21 mouse cellular contexts compared by ENCODE assay signal in genomic region chr2:38653694-38654093, GRCm38 (mm10). TPM values are rescaled to one million over a fixed set of nuclear protein-coding genes. Genes with fewer than 3 reads are reported as not detected.
DNase-seq lines count a peak whose midpoint lies in the region; TF ChIP-seq lines count a peak whose summit lies in the region.
"Had no signal": no experiment of that assay in that cellular context is flagged by ENCODE, and none has a peak within 500 bp of the region (broad histone marks: within the 10 kb centered on the region; RNA-seq: fewer than 3 reads in every experiment).

No protein-coding gene starts in this region.

- H3K9ac ChIP-seq in CH12.LX (ENCODE audit: insufficient read depth, low read depth), result no peak overlapping the region
- H3K9ac ChIP-seq: embryonic facial prominence, embryonic 15.5 days; heart, embryonic 15.5 days; hindbrain, embryonic 14.5 days; intestine, embryonic 15.5 days had no signal

- H3K79me2 ChIP-seq in CH12.LX (replicated peaks; ENCODE audit: control insufficient read depth, extremely low read depth, insufficient read depth, poor library complexity, severe bottlenecking), result no peaks in the 10 kb centered on the region
- H3K79me2 ChIP-seq in myocyte (ENCODE audit: control insufficient read depth, insufficient read depth), result no peaks in the 10 kb centered on the region

- H3K4me3 ChIP-seq in CH12.LX (replicated peaks in 1 of 3; ENCODE audit: low read depth in 2 of 3, low read length in 2 of 3, poor library complexity in 1 of 3) (no peak overlapping the region), myocyte (no peak overlapping the region)
- H3K4me3 ChIP-seq in left cerebral cortex, adult 2 months, result no peak overlapping the region
- H3K4me3 ChIP-seq: embryonic facial prominence, embryonic 15.5 days; erythroblast, embryonic 14.5 days; forebrain, embryonic 10.5 days; heart, adult 2 months; heart, embryonic 15.5 days; hindbrain, embryonic 10.5 days; intestine, embryonic 15.5 days had no signal

- H3K27me3 ChIP-seq in CH12.LX (replicated peaks), result peaks cover 7% of the 10 kb centered on the region
- no peaks in the 10 kb centered on the region for H3K27me3 ChIP-seq in myocyte (ENCODE audit: control insufficient read depth, insufficient read depth, insufficient read length)
- H3K27me3 ChIP-seq: heart, embryonic 15.5 days; intestine, embryonic 15.5 days; Patski had no signal

- no peak for TF ChIP-seq CTCF in CH12.LX (conservative IDR thresholded peaks at IDR 0.05 in 1 of 2, IDR thresholded peaks at IDR 0.05 in 1 of 2; ENCODE audit: low read depth in 2 of 2, low read length in 2 of 2)
- TF ChIP-seq CTCF in left cerebral cortex, adult 2 months (IDR thresholded peaks at IDR 0.05), result no peak

- intact Hi-C loops in left cerebral cortex, adult 2 months (cut with DNase I), result no loop called here

- TF ChIP-seq RAD21 in CH12.LX (IDR thresholded peaks at IDR 0.05; ENCODE audit: low read depth, low read length), result no peak

- no peaks in the 10 kb centered on the region for H3K36me3 ChIP-seq in CH12.LX (replicated peaks in 1 of 2; ENCODE audit: control insufficient read depth in 1 of 2, insufficient read depth in 1 of 2, low read length in 1 of 2)
- no peaks in the 10 kb centered on the region for H3K36me3 ChIP-seq in myocyte (ENCODE audit: control insufficient read depth, insufficient read depth)
- H3K36me3 ChIP-seq: embryonic facial prominence, embryonic 15.5 days; forebrain, embryonic 10.5 days; heart, embryonic 15.5 days; hindbrain, embryonic 10.5 days; intestine, embryonic 15.5 days had no signal

- dilution Hi-C loops in CH12.LX (cut with MboI; ENCODE audit: extremely low pct_ligation_motif_present, extremely low pct_unique_long_range_greater_than_20kb, low sequenced_read_pairs), result no loop called here

- peak; percentile 35 to 66 for DNase-seq in adrenal gland, postnatal 36 days
- DNase-seq in adrenal gland, postnatal 25 days, result no peak
- DNase-seq in 3T3-L1 (ENCODE audit: low read depth, low spot score), result peak; percentile 73
- DNase-seq in CH12.LX (ENCODE audit: extremely low read depth), result no peak
- no peak for DNase-seq in left cerebral cortex, adult 2 months (ENCODE audit: extremely low spot score in 1 of 2, low spot score in 2 of 2)
- no peak for DNase-seq in kidney, postnatal 4 days
- DNase-seq: cerebellum, postnatal 10 days; embryo, embryonic 11 days; gastrocnemius, postnatal 14 days; kidney, adult 18-20 months had no signal

- no peak overlapping the region for H3ac ChIP-seq in myocyte (ENCODE audit: control insufficient read depth, insufficient read length)

- H3K9me3 ChIP-seq in CH12.LX (replicated peaks; ENCODE audit: low read length), result peaks cover 6% of the 10 kb centered on the region
- H3K9me3 ChIP-seq: embryonic facial prominence, embryonic 15.5 days; forebrain, embryonic 10.5 days; heart, embryonic 15.5 days; hindbrain, embryonic 10.5 days; intestine, embryonic 15.5 days had no signal

- TF ChIP-seq EP300 in CH12.LX (IDR thresholded peaks at IDR 0.05; ENCODE audit: low read length), result no peak

- H3K4me2 ChIP-seq in CH12.LX (ENCODE audit: insufficient read depth, low read depth, poor library complexity, severe bottlenecking) (no peak overlapping the region), myocyte (ENCODE audit: low read depth) (peak overlapping the region; percentile 56)
- H3K4me2 ChIP-seq: embryonic facial prominence, embryonic 15.5 days; heart, embryonic 11.5 days; heart, embryonic 15.5 days; hindbrain, embryonic 14.5 days; intestine, embryonic 15.5 days had no signal

- TF ChIP-seq POLR2A in CH12.LX (IDR thresholded peaks at IDR 0.05; ENCODE audit: low read depth, low read length) (no peak), myocyte (IDR thresholded peaks at IDR 0.05; ENCODE audit: insufficient read length, low read depth) (no peak)

- in situ Hi-C loops in CH12.LX (cut with MboI; ENCODE audit: low pct_ligation_motif_present, low pct_unique_long_range_greater_than_20kb, low sequenced_read_pairs), result loop anchor here (25.0 kb wide), 1 partner anchor 209 kb away; no protein-coding TSS in a partner anchor

- no peak overlapping the region for H3K27ac ChIP-seq in CH12.LX (ENCODE audit: insufficient read depth, low read depth)
- H3K27ac ChIP-seq in left cerebral cortex, adult 2 months, result no peak overlapping the region
- H3K27ac ChIP-seq: embryonic facial prominence, embryonic 15.5 days; forebrain, embryonic 10.5 days; heart, adult 2 months; heart, embryonic 15.5 days; hindbrain, embryonic 10.5 days; hindbrain, embryonic 14.5 days; intestine, embryonic 15.5 days had no signal

- peaks cover 8 to 9% of the 10 kb centered on the region in 2 experiments; a peak in 3 of 4 replicates for H3K4me1 ChIP-seq in CH12.LX (ENCODE audit: control insufficient read depth in 1 of 2, insufficient read depth in 2 of 2)
- H3K4me1 ChIP-seq: intestine, embryonic 15.5 days had no signal

TF ChIP-seq in CH12.LX, 34 proteins besides CTCF, POLR2A, EP300 and RAD21:
- 0 out of 2 replicates have a peak, but pooled peaks have one; percentile 11 for TF ChIP-seq BHLHE40 (IDR thresholded peaks at IDR 0.05; ENCODE audit: low read depth, low read length)
- TF ChIP-seq JUN (IDR thresholded peaks at IDR 0.05; ENCODE audit: insufficient read depth, low read depth, low read length), result no peak

TF ChIP-seq in myocyte, 11 proteins besides CTCF, POLR2A, EP300 and RAD21:
- no peak for TF ChIP-seq SRF (IDR thresholded peaks at IDR 0.05; ENCODE audit: control insufficient read depth, insufficient read length, low read depth)
- no peak for TF ChIP-seq E2F4 (IDR thresholded peaks at IDR 0.05; ENCODE audit: insufficient read depth)
- no peak for TF ChIP-seq MYOG (IDR thresholded peaks at IDR 0.05; ENCODE audit: control insufficient read depth in 1 of 3, insufficient read depth in 1 of 3, insufficient read length in 2 of 3, low read depth in 2 of 3)
- TF ChIP-seq CEBPB (IDR thresholded peaks at IDR 0.05; ENCODE audit: insufficient read depth, poor library complexity, severe bottlenecking), result 0 out of 2 replicates have a peak, but pooled peaks have one; percentile 6
- TF ChIP-seq MAX (IDR thresholded peaks at IDR 0.05; ENCODE audit: low read depth), result no peak
- no peak for TF ChIP-seq MYOD1 (IDR thresholded peaks at IDR 0.05; ENCODE audit: control insufficient read depth in 1 of 3, insufficient read length in 2 of 3, low read depth in 2 of 3)
- no peak for TF ChIP-seq TCF12 (IDR thresholded peaks at IDR 0.05; ENCODE audit: insufficient read depth, poor library complexity, severe bottlenecking)
- peak; percentile 65 for TF ChIP-seq USF1 (IDR thresholded peaks at IDR 0.05; ENCODE audit: low read depth)
- no peak for TF ChIP-seq TCF3 (IDR thresholded peaks at IDR 0.05; ENCODE audit: insufficient read length, low read depth)
- no peak for TF ChIP-seq REST (IDR thresholded peaks at IDR 0.05; ENCODE audit: insufficient read depth, insufficient read length)
- TF ChIP-seq POLR2AphosphoS2 (IDR thresholded peaks at IDR 0.05; ENCODE audit: insufficient read length, low read depth), result no peak

RNA-seq across cellular contexts. Expression of gene Psmb7, which starts 9.8 kb away (rescaled TPM):
- 100 to 1,000 TPM; 294 to 327 TPM for total RNA-seq in adrenal gland, postnatal 36 days (2021)
- total RNA-seq in adrenal gland, postnatal 25 days (2021), result 284 and 333 TPM in 2 replicates
- 334 and 386 TPM in 2 replicates for total RNA-seq in CH12.LX (2012; rRNA removed)
- 415 and 457 TPM in 2 replicates for total RNA-seq in CH12.LX (2014; rRNA removed)
- polyA plus RNA-seq in CH12.LX (2012; ENCODE audit: insufficient read length, low read depth), result 375 and 389 TPM in 2 replicates
- 411 TPM for polyA plus RNA-seq in myocyte (2012; fragmentation: generic; extraction: Trizol)
- total RNA-seq in left cerebral cortex, adult 2 months (2021), result 100 to 1,000 TPM; 168 to 203 TPM

Comparison
In these comparisons a context has a peak if more than half of its experiments do, and no peak if none do; other contexts are left out.
1. DNase-seq: peak in adrenal gland, postnatal 36 days (2 of 2) and 3T3-L1 (single experiment); none in adrenal gland, postnatal 25 days (single experiment), CH12.LX (single experiment), left cerebral cortex, adult 2 months (0 of 2) and kidney, postnatal 4 days (0 of 2).